Mouse (Mus musculus) MEL (cell line): ENCODE data around the gene Tnnt1. TPM values are rescaled to one million over a fixed set of nuclear protein-coding genes. Genes with fewer than 3 reads are reported as not detected.
A peak's percentile ranks its signal among the peaks of the same experiment; 100 is the strongest.

Source experiments
- DNase-seq: peaks from one replicate; pipeline ENCODE4 v3.0.0; 2011; ENCODE audit warnings: low read depth, low spot score
- H3K27ac ChIP-seq: 2 replicates; pipeline ENCODE4 v1.5.1; 2012; ENCODE audit warnings: low read depth, mild to moderate bottlenecking, control low read depth, low read length, moderate library complexity; ENCODE audit not compliant: control insufficient read depth
- H3K27me3 ChIP-seq, 2 experiments: fragments of 150-350 bp in 1 of 2; sonication (generic) in 1 of 2; 2 replicates each; pipeline ENCODE4 v1.6.1; 2012; ENCODE audit warnings: low read length in 2 of 2, mild to moderate bottlenecking in 2 of 2, improper control_type of control experiment in 1 of 2, moderate library complexity in 1 of 2; ENCODE audit not compliant: insufficient read depth in 2 of 2, control insufficient read depth in 1 of 2
- H3K36me3 ChIP-seq, 2 experiments: 2 replicates each; pipeline ENCODE4 v1.6.1; 2012 to 2014; ENCODE audit warnings: low read length in 2 of 2, improper control_type of control experiment in 1 of 2, inconsistent platforms in 1 of 2, mild to moderate bottlenecking in 1 of 2; ENCODE audit not compliant: insufficient read depth in 2 of 2, control insufficient read depth in 1 of 2
- H3K4me1 ChIP-seq, 2 experiments: fragments of 150-350 bp in 1 of 2; sonication (generic) in 1 of 2; 2 replicates each; pipeline ENCODE4 v1.6.1; 2012; ENCODE audit warnings: low read length in 2 of 2, improper control_type of control experiment in 1 of 2, mild to moderate bottlenecking in 1 of 2; ENCODE audit not compliant: insufficient read depth in 2 of 2, control insufficient read depth in 1 of 2
- H3K4me3 ChIP-seq, 2 experiments: fragments of 150-350 bp in 1 of 2; sonication (generic) in 1 of 2; 2 replicates each; pipeline ENCODE4 v1.5.1; 2012; ENCODE audit warnings: low read depth in 2 of 2, low read length in 2 of 2, mild to moderate bottlenecking in 2 of 2, moderate library complexity in 2 of 2, control low read depth in 1 of 2, improper control_type of control experiment in 1 of 2; ENCODE audit not compliant: control insufficient read depth in 1 of 2, insufficient read depth in 1 of 2
- H3K79me2 ChIP-seq: 2 replicates; pipeline ENCODE4 v1.6.1; 2012; ENCODE audit warnings: mild to moderate bottlenecking, low read length, moderate library complexity; ENCODE audit not compliant: control insufficient read depth, poor library complexity, insufficient read depth
- H3K9ac ChIP-seq: 2 replicates; pipeline ENCODE4 v1.6.1; 2012; ENCODE audit warnings: low read depth, mild to moderate bottlenecking, control low read depth, low read length, moderate library complexity; ENCODE audit not compliant: control insufficient read depth, poor library complexity, severe bottlenecking
- H3K9me3 ChIP-seq: fragments of 150-350 bp; sonication (generic); replicated peaks from 2 replicates; pipeline ENCODE4 v1.6.1; 2012; ENCODE audit warnings: mild to moderate bottlenecking, low read length, improper control_type of control experiment, moderate library complexity; ENCODE audit not compliant: insufficient read depth
- CHD2 ChIP-seq: IDR thresholded peaks from 2 replicates; pipeline ENCODE4 v1.6.1; 2011; ENCODE audit warnings: low read length, improper control_type of control experiment
- CTCF ChIP-seq, 3 experiments: IDR thresholded peaks in 2 of 3; conservative IDR thresholded peaks in 1 of 3; 2 replicates each; pipeline ENCODE4 v1.5.1; 2011 to 2012; ENCODE audit warnings: low read length in 3 of 3, low read depth in 2 of 3, mild to moderate bottlenecking in 2 of 3, improper control_type of control experiment in 1 of 3, inconsistent platforms in 1 of 3, mixed read lengths in 1 of 3, moderate library complexity in 1 of 3; ENCODE audit not compliant: control insufficient read depth in 1 of 3, insufficient read depth in 1 of 3, poor library complexity in 1 of 3, severe bottlenecking in 1 of 3
- GABPA ChIP-seq: IDR thresholded peaks from 2 replicates; pipeline ENCODE4 v1.6.1; 2012; ENCODE audit warnings: low read depth, mild to moderate bottlenecking, inconsistent platforms, low read length, improper control_type of control experiment, moderate library complexity
- HCFC1 ChIP-seq: IDR thresholded peaks from 2 replicates; pipeline ENCODE4 v1.6.1; 2012; ENCODE audit warnings: low read depth, mild to moderate bottlenecking, inconsistent platforms, low read length, improper control_type of control experiment, moderate library complexity
- JUND ChIP-seq: IDR thresholded peaks from 2 replicates; pipeline ENCODE4 v1.6.1; 2011; ENCODE audit warnings: low read depth, mild to moderate bottlenecking, improper control_type of control experiment, low read length
- KAT2A ChIP-seq: conservative IDR thresholded peaks from 2 replicates; pipeline ENCODE4 v1.6.1; 2012; ENCODE audit warnings: low read depth, low read length, improper control_type of control experiment, inconsistent platforms
- MAFK ChIP-seq: IDR thresholded peaks from 2 replicates; pipeline ENCODE4 v1.6.1; 2011; ENCODE audit warnings: low read depth, mild to moderate bottlenecking, low read length, improper control_type of control experiment, borderline replicate concordance
- MYC ChIP-seq: IDR thresholded peaks from 2 replicates; pipeline ENCODE4 v1.6.1; 2011; ENCODE audit warnings: low read depth, mild to moderate bottlenecking, low read length, improper control_type of control experiment, moderate library complexity
- POLR2AphosphoS2 ChIP-seq: IDR thresholded peaks from 2 replicates; pipeline ENCODE4 v1.6.1; 2011; ENCODE audit warnings: low read length, improper control_type of control experiment
- RAD21 ChIP-seq: IDR thresholded peaks from 2 replicates; pipeline ENCODE4 v1.6.1; 2011; ENCODE audit warnings: mild to moderate bottlenecking, low read depth, low read length, improper control_type of control experiment
- RCOR1 ChIP-seq: IDR thresholded peaks from 2 replicates; pipeline ENCODE4 v1.6.1; 2012; ENCODE audit warnings: low read depth, mild to moderate bottlenecking, inconsistent platforms, low read length, improper control_type of control experiment
- SMC3 ChIP-seq: IDR thresholded peaks from 2 replicates; pipeline ENCODE4 v1.6.1; 2011; ENCODE audit warnings: low read depth, low read length, improper control_type of control experiment
- TAL1 ChIP-seq: IDR thresholded peaks from 2 replicates; pipeline ENCODE4 v1.6.1; 2012; ENCODE audit warnings: mild to moderate bottlenecking, inconsistent platforms, low read length, moderate library complexity, mixed read lengths
- TBP ChIP-seq: IDR thresholded peaks from 2 replicates; pipeline ENCODE4 v1.8.0; 2011; ENCODE audit warnings: low read depth, low read length, improper control_type of control experiment
- UBTF ChIP-seq: IDR thresholded peaks from 2 replicates; pipeline ENCODE4 v1.6.1; 2012; ENCODE audit warnings: low read depth, mild to moderate bottlenecking, inconsistent platforms, low read length, improper control_type of control experiment, moderate library complexity, borderline replicate concordance; ENCODE audit not compliant: insufficient read depth
- USF2 ChIP-seq, 2 experiments: IDR thresholded peaks; 2 replicates each; pipeline ENCODE4 v1.6.1; 2011 to 2012; ENCODE audit warnings: improper control_type of control experiment in 2 of 2, low read length in 2 of 2, borderline replicate concordance in 1 of 2, inconsistent platforms in 1 of 2, low read depth in 1 of 2, mild to moderate bottlenecking in 1 of 2; ENCODE audit not compliant: insufficient read depth in 1 of 2
- ZKSCAN1 ChIP-seq: IDR thresholded peaks from 2 replicates; pipeline ENCODE4 v1.6.1; 2012; ENCODE audit warnings: low read depth, mild to moderate bottlenecking, inconsistent platforms, low read length, improper control_type of control experiment, moderate library complexity
- ZNF384 ChIP-seq: IDR thresholded peaks from 2 replicates; pipeline ENCODE4 v1.6.1; 2012; ENCODE audit warnings: low read depth, mild to moderate bottlenecking, inconsistent platforms, low read length, improper control_type of control experiment
- polyA plus RNA-seq, 2 experiments: library from polyadenylated mRNA; stranded (reverse) in 1 of 2; unstranded in 1 of 2; fragments of >175 nt in 1 of 2; fragments of >200 nt in 1 of 2; gene quantifications; 2 replicates each; pipeline versions ENCODE4 v1.2.1 to v1.2.4; 2012; ENCODE audit warnings: low replicate concordance in 2 of 2, low read depth in 1 of 2; ENCODE audit not compliant: insufficient read length in 2 of 2, insufficient read depth in 1 of 2, missing spikeins in 1 of 2
- total RNA-seq: library from RNA; depleted of rRNA; stranded (reverse); fragments of 300-350 nt; gene quantifications from 2 replicates; pipeline ENCODE4 v1.2.3, GENCODE M21; 2012; rRNA removed

Gene Tnnt1
- total RNA-seq (5.0 and 5.4 TPM in 2 replicates), polyA plus RNA-seq (10 to 100 TPM in 1 of 2 experiments, not detected in 1; 16.4 TPM)

DNA sequence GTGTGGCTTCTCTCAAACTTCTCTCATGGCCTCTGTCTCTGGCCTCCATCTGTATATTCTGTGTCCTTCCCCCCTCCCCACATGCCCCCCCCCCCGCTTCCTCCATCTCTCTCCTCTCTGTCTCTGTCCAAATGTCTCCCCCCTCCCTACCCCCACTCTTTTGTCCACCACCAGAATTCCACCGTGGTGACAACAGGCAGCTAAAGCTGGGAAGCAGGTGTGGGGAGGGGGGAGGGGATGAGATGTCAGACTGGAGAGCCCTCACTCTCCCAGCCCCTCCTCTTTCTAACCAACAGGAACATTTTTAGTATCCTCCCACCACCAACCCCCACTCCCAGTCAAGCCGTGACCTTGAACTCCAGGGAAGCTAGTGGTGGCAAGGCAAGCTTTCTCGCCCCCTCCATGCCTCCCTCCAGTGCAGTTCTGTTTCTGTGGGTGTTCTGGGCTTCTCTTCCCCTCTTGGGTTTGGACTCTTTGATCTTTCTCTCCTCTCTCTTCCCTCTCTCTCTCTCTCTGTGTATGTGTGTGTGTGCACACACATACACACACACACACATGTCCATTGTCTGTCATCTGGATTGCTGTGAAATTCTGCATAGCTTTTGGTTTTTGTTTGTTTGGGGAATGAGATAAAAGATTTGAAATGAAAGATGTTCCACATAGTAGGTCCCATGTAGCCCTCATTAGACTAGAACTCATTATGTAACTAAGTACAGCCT, at the start of gene Tnnt1:
TSS of gene Tnnt1 (minus strand) at position 51 of the 719 bp plus-strand sequence.
- no peaks in the 10 kb centered on the region for H3K27me3 ChIP-seq
- no peak within 1 kb of the TSS for H3K4me3 ChIP-seq
- H3K79me2 ChIP-seq = peaks cover 5% of the 10 kb centered on the region; the same call in 1 of the 2 replicates
- TF ChIP-seq KAT2A (no peak), CHD2 (no peak; the same call in 1 of the 2 replicates), USF2 (IDR thresholded peaks at IDR 0.05; ENCODE audit: borderline replicate concordance in 1 of 2, insufficient read depth in 1 of 2, low read depth in 1 of 2, low read length in 2 of 2) (no peak), UBTF (no peak), ZKSCAN1 (peak; percentile 18; the same call in 1 of the 2 replicates), TBP (no peak), RAD21 (no peak), RCOR1 (no peak), HCFC1 (no peak), JUND (no peak), TAL1 (no peak), POLR2AphosphoS2 (0 out of 2 replicates have a peak, but pooled peaks have one; percentile 52), GABPA (no peak), MAFK (no peak), ZNF384 (no peak)
- TF ChIP-seq, all 39 proteins: peak for 2
- no peak for DNase-seq
- Histone ChIP-seq H3K27ac (no peak within 1 kb of the TSS), H3K4me1 (peaks cover 5 to 18% of the 10 kb centered on the region in 2 experiments; a peak in 3 of 4 replicates), H3K9ac (no peak within 1 kb of the TSS), H3K36me3 (peaks cover 0 to 16% of the 10 kb centered on the region in 2 experiments; a peak in 2 of 4 replicates), H3K9me3 (no peaks in the 10 kb centered on the region)

DNA sequence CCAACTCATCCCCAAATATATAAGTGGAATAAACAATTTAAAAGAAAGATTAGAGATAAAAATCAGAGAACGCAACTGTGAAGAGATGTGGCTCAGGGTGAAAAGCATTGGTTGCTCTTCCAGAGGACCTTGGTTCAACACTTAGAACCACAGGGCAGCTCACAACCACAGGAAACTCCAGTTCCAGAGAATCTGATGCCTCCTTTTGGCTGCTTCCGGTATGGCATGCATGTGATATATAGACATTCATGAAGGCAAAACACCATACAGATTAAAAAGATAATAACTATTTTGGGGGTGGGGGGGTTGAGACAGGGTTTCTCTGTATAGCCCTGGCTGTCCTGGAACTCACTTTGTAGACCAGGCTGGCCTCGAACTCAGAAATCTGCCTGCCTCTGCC, 46.5 kb upstream of the Tnnt1 start:
- Histone ChIP-seq H3K4me1 (no peaks in the 10 kb centered on the region), H3K9me3 (no peaks in the 10 kb centered on the region), H3K9ac (no peak overlapping the region), H3K4me3 (no peak overlapping the region), H3K36me3 (no peaks in the 10 kb centered on the region), H3K79me2 (no peaks in the 10 kb centered on the region), H3K27ac (no peak overlapping the region), H3K27me3 (no peaks in the 10 kb centered on the region)
- TF ChIP-seq SMC3 (peak; percentile 22; the same call in 1 of the 2 replicates), MYC (no peak), POLR2AphosphoS2 (no peak), CTCF (IDR thresholded peaks at IDR 0.05 in 2 of 3, conservative IDR thresholded peaks at IDR 0.05 in 1 of 3; ENCODE audit: control insufficient read depth in 1 of 3, insufficient read depth in 1 of 3, low read depth in 2 of 3, low read length in 3 of 3, poor library complexity in 1 of 3, severe bottlenecking in 1 of 3) (peak in 2 of 3 experiments; percentile 9 to 24; a peak in 1 of 6 replicates)
- DNase-seq = peak; percentile 19
